Mouse (Mus musculus) MEL-GATA-1-ER (cell line): ENCODE data around the gene Tenm4.

Experiments used
- DNase-seq: peaks from one replicate; pipeline ENCODE4 v3.0.0-alpha.2; 2012; ENCODE audit warnings: low read depth; ENCODE audit errors: extremely low read depth

The Tenm4 gene

DNA sequence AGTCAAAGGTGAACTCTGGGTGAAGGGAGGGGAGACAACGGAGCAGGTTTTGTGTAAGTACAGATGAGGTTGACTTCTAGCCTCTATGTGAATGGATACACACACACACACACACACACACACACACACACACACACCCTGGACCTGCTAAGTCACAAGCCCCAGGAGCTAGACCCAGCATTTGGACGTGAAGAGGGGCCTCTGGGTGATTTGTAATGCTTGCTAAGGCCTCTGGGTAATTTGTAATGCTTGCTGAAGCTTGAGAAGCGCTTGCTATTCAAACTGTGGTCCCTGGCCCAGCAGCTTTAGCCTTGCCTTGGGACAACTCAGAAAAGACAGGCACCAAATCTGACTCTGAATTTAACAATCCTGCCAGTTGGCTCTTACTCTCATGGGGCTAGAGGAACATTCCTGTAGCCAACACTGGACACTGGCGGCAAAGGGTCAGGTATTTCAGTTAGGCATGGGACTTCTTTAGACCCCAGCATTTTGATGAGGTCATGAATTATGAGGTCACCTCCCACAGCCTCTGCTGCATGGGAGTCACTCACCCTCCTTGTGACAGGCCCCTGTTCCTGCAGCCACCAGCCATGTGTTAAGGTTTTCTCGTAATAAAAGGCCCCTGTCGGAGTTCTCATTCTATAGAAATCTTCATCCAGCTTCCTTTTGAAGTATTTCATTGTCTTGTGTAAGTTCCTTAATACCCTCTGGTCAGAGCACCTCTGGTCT lies 237.3 kb downstream of the Tenm4 start:
- DNase-seq, result no peak

DNA sequence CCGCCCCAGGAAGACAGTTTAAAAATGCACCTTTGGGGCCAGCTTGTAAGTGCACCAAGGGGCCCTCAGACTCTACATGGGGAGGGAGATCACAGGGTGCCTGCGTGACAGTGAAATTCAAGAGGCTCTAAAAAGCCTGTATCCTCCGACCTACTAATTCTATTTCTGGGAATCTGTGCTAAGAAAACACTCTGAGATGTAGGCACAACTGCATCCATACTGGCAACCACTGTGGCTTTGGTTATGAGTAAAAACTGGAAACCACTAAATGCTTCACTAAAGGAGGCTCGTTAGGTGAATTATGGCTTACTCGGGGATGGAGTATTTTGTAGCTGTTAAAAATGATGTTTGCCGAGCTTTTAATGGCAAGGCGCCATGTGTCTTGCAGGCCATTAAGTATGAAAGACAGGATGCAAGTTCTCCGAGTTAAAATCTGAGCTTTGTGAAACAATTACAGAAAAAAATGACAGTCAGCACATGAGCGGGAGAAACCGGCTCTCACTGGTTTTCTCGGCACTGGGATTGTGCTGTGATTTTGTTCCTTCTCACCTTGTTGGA lies 238.4 kb downstream of the Tenm4 start:
- no peak for DNase-seq

DNA sequence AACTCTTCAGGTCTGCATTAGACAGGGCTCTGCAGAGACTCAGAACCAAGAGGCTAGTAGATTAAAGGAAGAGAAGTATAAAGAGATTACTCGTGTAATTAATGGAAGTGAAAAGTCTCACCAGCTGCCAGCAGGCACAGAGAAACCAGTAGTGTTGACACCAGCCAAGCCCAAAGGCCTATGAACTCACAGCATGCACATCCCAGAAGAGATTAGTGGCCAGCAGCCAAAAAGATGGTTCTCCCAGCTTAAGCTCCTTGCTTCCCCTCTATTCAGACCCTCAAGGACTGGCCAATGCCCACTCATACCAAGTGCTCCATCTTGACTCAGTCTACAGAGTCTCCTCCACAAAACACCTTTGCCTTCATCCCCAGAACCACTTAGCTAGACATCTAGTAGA lies 242.8 kb downstream of the Tenm4 start:
- no peak for DNase-seq

DNA sequence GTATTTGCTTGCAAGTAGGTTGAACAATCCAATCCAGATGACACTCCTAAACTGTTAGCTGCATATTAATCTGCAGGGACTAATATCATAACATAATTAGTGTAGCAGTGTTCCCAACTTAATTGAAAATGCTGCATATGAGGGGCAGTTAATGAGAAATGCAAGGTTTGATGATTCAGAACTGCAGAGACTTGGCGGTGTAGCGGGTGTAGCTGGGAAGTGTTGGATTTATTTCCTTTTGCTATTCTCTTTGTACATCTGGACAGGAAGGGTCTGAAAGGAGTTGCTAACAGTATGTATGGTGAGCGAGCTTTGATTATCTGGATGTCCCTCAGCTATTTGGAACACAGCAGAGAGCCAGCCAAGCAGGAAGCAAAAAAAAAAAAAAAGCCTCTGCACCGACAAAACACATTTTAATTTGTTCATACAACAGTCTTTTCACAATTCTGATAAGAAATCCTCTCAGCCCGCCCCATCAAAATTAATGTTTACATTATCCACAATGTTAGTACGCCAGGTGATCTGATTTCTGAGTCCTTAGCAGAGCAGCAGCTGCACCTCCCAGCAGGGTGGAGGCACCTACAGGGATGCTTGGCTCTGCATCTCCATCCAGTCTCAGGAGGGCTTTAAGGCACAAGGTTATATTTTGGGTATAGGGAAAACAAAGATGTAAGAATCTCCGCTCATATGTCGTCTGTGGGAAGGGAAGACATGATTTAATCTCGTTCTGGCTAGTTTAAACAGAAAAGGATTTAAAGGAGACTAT lies 243.4 kb downstream of the Tenm4 start:
- DNase-seq, result no peak

DNA sequence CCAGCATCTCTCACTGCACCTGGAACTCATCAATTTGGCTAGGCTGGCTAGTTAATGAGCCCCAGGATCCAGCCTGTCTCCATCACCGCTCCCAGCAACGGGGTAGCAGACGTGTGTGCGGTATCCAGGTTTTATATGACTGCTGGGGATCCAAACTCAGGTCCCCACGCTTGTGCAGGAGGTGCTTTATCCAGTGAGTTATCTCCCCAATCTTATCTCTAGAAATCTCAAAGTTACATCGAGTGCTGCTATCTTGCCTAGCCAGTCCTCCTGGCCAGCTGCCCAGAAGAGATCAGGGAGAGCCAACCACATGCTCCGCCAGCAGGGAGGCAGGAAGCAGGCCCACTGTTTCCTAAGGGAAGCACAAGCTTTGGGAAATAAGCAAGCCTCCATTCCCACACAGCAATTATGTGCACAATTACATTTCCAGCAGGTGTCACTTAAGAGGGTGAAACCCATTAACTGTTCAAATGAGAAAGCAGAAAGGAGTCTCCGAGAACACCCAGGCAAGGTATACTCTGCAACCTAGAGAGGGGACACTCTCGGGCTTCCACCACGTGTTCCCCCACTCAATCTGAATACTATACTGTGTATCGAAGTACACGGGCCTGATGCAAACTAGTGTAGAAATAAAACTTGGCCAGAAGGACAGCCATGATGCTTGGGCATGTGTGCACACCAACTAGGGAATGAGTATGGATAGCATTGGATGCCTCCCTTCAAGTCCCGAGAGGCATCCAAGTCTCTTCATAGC lies 246.4 kb downstream of the Tenm4 start:
- DNase-seq, result no peak

DNA sequence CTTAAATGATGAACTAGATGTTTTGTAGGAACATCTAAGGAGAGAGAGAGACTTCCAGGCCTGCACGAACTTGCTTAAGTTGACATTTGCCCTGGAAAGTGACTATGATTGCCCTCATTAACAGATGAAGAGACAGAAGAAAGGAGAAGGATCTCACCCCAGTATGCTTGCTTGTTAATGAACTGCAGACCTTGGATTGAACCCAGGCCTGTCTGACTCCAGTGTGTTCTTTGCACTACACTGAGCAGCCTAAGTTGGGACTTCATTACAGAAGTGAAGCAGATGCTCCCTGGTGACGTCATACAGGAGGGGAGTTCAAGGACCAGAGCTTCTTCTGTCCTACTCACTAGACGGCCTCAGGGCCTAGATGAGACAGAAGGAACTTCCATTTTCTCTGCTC lies 247.1 kb downstream of the Tenm4 start:
- DNase-seq, result no peak

DNA sequence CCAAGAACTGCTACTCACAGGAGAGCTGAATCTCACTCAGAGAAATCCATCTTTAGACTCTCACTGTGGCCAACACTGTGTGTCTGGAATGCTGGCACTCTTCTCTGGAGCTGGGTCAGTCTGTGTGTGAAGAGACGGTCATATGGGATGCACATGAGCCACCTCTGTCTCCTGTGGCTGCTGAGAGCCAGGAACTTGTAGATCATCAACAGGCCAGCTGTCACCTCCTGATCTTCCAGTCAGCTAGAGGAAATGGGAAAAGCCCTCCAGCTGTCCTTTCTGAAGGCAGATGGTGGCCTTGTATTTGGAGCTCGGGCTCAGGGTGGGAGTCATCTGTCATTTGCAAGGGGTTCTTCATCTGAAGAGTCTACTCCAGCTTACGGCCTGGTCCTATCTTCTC lies 249.0 kb downstream of the Tenm4 start:
- no peak for DNase-seq

DNA sequence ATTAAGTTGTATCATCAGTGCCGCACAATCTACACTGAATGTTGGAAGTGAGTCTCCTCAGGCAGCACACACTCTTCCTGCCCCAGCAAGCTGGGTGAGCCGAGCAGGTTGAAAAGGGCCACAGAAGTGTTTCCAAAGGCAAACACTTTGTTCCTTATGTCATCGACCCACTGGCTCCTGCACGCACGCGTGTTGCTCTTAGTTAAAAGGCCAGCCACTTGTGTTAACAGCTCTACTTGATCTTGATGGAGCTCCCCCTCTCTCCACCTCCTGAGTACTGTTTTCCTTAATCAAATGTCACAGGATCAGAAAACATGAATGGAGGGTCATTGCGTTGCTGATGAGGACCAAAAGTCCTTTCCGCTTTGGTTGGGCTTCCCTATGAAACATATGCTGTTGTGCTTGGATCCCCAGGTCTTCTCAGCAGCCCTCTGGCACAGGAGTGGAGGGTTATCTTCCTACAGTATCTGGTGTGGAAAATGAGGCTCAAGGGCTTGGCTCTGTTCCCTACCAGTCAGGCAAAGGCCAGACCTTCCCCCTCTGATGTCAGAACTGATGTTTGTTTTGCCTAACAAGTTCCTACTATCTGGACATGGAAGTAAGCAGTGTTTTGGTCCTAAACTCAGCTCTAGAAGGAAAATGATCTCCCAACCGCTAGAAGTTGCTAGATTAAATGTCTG lies 250.0 kb downstream of the Tenm4 start:
- DNase-seq, result no peak

DNA sequence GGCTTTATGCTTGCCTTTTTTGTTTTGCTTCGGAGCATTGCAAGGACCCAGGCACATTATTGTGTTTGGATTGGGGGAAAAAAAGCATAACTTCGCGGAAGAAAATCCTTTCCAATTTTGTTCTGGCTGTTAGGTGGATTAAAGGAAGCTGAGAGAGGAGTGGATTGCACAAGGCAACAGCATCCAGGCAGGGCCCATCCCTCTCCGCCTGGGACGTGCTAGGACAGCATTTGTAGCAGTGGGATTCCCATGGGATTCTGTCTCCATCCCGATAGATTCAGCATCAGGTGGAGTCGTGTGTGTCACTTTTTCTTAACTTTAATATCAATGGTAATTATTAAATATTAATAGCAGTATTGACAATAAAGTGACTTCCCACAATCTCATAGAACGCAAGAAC lies 255.9 kb downstream of the Tenm4 start:
- DNase-seq, result no peak

DNA sequence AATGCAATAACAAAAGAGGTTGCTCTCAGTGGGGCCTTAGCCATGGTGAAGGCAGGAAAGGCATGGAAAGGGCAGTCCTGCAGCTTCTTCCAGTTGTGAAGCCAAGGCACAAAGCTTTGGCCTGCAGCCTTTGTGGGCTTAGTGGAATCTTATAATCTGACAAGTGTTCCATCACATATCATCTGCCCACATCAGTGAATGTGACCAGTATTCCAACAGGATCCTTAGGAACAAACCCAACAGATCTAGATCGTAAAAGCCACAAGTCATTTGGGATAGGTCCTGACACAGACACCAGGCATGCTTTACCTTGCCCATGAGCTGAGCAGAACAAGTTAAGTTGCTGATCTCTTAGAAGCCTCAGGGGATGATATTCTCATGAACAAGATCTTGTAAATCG lies 262.3 kb downstream of the Tenm4 start:
- no peak for DNase-seq

DNA sequence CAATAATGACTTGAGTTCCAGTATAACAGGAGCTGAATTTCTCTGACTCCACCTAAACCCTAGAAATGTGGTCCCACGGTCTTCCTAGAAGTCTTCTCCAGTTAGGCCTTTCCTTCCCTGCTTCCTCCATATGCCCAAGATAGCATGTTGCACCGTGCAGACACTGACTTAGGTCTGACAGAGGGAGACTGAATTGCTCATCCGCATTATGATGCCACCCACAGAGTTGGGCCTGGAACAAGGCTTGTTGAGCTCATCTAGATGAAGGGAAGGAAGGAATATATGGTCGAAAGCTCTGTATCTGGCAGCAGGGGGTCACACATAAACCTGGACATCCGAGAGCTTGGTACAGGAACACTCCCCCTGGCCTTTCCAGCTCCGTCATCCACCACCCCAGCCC lies 267.3 kb downstream of the Tenm4 start:
- DNase-seq, result no peak

DNA sequence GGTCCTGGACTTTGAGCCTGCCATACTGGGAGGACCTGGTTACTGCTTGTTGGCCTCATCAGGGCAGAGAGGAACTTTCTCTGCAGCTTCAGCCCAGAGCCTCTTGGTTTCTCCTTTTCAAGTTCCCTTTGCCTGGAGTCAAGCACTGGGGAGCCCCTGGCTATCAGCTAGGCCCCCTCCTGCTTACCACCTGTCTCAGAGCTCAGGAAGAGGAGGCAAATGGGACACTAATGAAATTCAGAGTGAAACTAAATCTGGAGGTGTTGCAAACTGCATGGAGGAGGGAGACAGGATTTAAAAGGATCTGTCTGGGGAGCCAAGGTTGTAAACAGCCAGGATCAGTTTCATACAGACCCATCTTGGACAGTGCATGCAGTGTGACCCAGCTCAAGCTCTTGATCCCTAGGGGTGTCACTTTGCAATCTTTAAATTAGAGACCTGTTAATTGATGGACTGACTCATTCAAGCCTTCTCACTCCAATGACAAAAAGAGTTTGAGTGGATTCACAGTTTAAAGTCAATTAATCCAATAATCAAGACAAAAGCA lies 269.2 kb downstream of the Tenm4 start:
- no peak for DNase-seq

DNA sequence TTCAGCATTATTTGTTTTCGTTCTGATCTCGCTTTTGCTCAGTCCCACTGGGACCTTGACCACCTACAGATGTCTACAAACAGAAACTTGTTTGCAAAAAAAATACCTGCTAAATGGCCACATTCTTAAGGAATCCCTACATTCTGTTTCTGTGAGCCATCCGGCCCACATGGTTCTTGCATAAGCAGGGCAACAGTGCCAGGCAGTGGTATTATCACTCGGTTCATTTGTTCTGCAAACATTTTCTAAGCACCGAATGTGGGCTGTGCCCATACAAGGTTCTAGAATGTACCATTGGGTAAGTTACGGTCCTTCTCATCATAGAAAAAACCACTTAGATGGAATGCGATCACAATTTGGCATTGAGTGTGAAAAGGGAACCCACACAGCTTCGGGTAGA lies 274.7 kb downstream of the Tenm4 start:
- DNase-seq, result no peak

DNA sequence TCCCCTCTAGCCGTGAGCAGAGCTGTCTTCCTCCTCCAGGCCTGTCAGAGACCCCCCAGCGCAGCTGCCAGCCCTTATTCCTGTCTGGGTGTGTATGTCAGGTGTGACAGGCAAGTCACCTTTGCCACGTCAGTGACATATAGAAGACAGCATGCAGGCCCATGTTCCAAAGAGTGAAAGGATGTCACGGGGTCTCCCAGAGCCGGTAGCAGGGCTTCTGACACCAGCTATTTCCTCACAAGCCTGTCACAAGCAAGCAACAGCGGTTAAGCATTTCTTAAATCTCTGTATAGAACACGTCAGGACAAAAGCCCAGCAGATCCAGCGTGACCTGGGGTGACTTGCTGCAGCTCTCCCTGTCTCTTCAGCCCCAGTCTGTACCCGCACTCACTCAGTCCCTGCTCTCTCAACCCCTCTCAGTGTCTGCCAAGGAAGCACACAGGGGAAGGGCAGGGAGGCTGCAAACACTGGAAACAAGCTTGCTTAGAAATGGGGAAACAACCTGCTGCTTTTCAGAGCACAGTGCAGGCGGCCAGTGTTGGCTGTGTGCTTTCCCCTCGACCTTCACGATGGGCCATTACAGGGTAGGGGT lies 276.9 kb downstream of the Tenm4 start:
- no peak for DNase-seq

DNA sequence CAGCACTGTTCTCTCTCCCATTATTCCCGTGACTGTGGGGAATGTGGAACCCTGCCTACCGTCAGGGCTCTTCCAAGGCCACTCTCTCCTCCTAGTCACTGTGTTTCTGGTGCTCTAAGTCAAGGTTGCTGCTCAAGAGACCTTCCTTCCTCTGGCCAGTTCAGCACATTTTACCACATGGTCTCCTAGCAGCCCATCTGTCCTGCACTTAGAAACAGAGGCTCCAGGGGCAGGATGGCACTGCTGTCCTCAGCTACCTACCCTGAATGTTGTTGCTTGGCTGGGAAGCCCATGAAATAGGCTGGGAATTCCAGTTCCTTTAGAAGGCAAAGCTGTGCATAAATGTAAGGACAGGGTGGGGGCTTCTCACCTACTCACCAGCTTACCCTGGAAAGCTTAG lies 284.9 kb downstream of the Tenm4 start:
- DNase-seq, result no peak

DNA sequence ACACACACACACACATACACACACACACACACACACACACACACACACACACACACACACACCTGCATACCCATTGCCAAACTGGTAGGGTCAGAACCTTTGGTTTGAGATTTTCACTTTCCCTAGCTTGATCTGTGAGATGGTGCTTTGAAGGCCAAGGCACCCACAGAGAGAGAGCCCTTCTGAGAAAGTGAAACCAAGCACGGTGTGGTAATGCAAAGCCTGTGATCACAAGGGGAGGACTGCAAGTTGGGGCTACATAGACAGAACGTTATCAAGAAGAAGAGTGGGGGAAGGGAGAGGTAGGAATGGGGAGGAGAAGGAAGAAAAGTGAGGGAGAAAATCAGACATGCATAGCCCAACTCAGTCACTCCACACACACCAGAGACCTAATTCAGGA lies 285.6 kb downstream of the Tenm4 start:
- no peak for DNase-seq

DNA sequence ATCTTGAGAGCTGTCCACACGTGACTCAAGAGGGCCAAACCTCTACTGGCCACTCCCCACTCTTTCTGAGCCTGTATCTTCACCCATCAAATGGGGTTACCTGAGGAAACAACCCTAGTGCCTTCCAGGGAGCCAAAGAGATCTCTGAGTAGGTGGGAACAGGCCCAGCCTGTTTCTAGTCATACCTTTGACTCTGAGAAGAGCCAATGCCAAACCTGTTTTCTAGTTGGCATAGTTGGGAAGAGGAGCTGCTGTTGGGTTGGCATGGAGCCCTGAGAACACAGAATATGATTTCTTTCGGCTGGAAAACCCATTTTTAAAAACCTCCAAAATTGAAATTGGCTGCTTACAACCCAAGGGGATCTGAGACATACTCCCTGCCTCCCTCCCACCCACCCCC lies 286.8 kb downstream of the Tenm4 start:
- DNase-seq, result no peak

DNA sequence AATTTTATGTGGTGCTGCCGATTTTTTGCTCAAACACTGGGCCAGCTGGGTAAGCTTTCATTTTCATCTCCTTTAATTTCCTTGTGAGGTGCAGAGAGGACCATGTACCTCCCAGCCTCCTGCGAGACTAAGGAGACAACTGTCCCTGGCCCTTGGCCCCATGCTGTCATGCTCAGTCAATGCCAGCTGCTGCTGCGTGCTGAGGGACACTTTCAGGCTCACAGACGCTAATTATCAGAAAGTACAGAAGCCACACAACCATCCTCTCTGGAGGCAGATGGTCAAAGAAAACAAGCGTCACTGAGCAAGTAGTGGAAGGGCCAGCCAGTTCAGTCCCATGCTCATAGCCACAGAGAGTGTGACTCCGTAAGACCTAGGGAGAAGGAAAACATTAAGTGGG lies 287.9 kb downstream of the Tenm4 start:
- DNase-seq, result no peak

DNA sequence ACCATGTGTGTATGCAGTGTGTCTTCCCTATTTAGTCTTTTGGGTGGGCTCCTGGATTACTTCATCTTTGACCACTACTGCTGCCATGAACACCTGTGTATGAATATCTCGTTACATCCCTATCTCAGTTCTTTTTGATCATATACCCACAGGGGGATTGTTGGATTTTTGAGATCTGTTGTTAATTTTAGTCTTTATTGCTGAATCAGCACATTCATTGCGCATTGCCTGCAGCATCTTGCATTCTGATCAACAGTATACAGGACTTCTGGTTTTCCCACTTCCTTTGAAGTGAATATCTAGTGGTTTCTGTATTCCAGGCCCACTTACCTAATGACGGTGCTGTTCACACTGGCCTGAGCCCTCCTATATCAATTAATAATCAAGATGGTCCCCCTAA lies 295.7 kb downstream of the Tenm4 start:
- no peak for DNase-seq

DNA sequence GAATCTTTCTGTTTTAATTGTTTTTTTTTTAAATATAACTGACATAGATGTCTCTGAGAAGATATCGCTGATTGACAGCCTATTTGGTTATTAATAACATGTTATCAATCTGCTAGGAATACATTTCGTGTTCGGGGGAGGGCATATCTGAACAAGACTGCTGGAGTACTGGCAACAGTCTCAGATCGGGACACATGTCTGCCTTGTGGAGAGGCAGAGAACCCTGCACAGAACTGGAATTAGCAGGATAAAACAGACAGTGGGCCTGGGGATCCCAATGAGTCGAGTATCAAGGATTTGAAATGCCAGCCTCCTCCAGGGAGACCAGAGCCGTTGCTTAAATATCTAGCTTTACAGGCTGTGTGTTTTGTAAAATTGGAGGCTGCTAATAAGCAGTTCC lies 299.8 kb downstream of the Tenm4 start:
- DNase-seq, result no peak

DNA sequence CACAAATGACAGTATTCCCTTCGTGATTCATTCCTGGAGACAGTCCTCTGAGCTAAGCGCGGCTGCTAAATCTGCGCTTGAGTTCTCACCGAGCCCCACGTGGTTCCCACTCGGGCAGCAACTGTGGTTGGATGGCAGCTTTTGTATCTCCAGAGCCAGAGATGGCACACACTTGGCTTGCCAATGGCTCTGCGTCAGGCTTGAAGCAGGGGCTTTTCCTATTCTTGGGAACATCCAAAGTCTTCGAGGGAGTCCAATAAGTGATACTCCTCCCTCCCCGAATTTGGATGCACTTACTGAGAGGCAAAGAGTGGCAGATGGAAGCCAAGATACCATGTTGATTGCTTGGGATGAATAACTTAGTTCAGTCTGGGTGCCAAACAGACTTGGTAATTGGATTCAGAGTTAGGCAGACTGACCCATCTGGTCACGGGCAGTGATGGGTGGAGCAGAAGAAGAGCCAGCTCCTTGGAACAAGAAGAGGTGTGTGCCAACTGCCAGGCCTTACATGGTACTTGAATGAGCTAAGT lies 303.6 kb downstream of the Tenm4 start:
- DNase-seq, result no peak
